Mouse (Mus musculus) layer of hippocampus, adult 18-20 months (tissue): ENCODE data around the gene Lix1. TPM values are rescaled to one million over a fixed set of nuclear protein-coding genes. Genes with fewer than 3 reads are reported as not detected.

Source experiments
- DNase-seq, 2 experiments: peaks; one replicate each; pipeline ENCODE4 v3.0.0; 2022; ENCODE audit warnings: low spot score in 2 of 2
- long read RNA-seq: library from polyadenylated mRNA; stranded (forward); transcript quantifications from one replicate; pipeline ENCODE4 v2.0.0, GENCODE M21; 2021
- total RNA-seq, 2 experiments: library from RNA; stranded (reverse); gene quantifications; 2 replicates each; pipeline ENCODE4 v1.2.3; 2021

Lix1 gene
- 10 to 100 TPM; 70.2 to 70.6 TPM for total RNA-seq
- long read RNA-seq, transcript Lix1-201 (6 exons, 3,116 nt): major isoform, 177 of 190 reads
- long read RNA-seq, partial matches to known transcripts: 8 of 190 reads
- long read RNA-seq, other reads (novel, unspliced or antisense): 3 of 190 reads

- peak; percentile 77 to 91 for DNase-seq
Observed at GRCm38 (mm10) chr17:17402222-17403004, at the start of gene Lix1. Gene Lix1 (plus strand): TSS chr17:17402672.

- DNase-seq: no peak
Observed at GRCm38 (mm10) chr17:17373550-17373917, 28.9 kb upstream of the Lix1 start.

- peak; percentile 85 to 96 for DNase-seq
Observed at GRCm38 (mm10) chr17:17373918-17374910, 28.3 kb upstream of the Lix1 start, which contains the start of gene Riok2. Gene Riok2 (plus strand): TSS chr17:17374309.

- no peak for DNase-seq
Observed at GRCm38 (mm10) chr17:17375581-17375980, 26.9 kb upstream of the Lix1 start.

- DNase-seq: no peak
Observed at GRCm38 (mm10) chr17:17383703-17384102, 18.8 kb upstream of the Lix1 start.

GRCm38 (mm10) chr17:17384502-17384901, 18.0 kb upstream of the Lix1 start:
- DNase-seq: no peak

- no peak for DNase-seq
Observed at GRCm38 (mm10) chr17:17386117-17386516, 16.4 kb upstream of the Lix1 start.

- no peak for DNase-seq
Observed at GRCm38 (mm10) chr17:17391823-17392222, 10.6 kb upstream of the Lix1 start.

GRCm38 (mm10) chr17:17392863-17393262, 9.6 kb upstream of the Lix1 start:
- no peak for DNase-seq

GRCm38 (mm10) chr17:17393300-17393699, 9.2 kb upstream of the Lix1 start:
- peak; percentile 39 to 62 for DNase-seq

- peak; percentile 75 to 92 for DNase-seq
Observed at GRCm38 (mm10) chr17:17394336-17394735, 8.1 kb upstream of the Lix1 start.

GRCm38 (mm10) chr17:17396869-17397268, 5.6 kb upstream of the Lix1 start:
- no peak for DNase-seq

- no peak for DNase-seq
Observed at GRCm38 (mm10) chr17:17398664-17399063, 3.8 kb upstream of the Lix1 start.

- no peak for DNase-seq
Observed at GRCm38 (mm10) chr17:17403038-17403437, 566 bp downstream of the Lix1 start.

- DNase-seq: no peak
Observed at GRCm38 (mm10) chr17:17403578-17404112, 1.2 kb downstream of the Lix1 start.

GRCm38 (mm10) chr17:17404811-17405544, 2.5 kb downstream of the Lix1 start:
- DNase-seq: no peak

GRCm38 (mm10) chr17:17405606-17406005, 3.1 kb downstream of the Lix1 start:
- no peak for DNase-seq

GRCm38 (mm10) chr17:17408137-17408536, 5.7 kb downstream of the Lix1 start:
- DNase-seq: no peak

- no peak for DNase-seq
Observed at GRCm38 (mm10) chr17:17408720-17409478, 6.4 kb downstream of the Lix1 start.

- peak in 1 of 2 experiments; percentile 39 for DNase-seq
Observed at GRCm38 (mm10) chr17:17409601-17410000, 7.1 kb downstream of the Lix1 start.
